Mouse (Mus musculus): ENCODE measurements at regions not wholly inside any gene's neighbourhood (a gene's known extent, or its start where the extent isn't known, plus 50 kb on each side); places are given as distances from the start of the nearest gene placed in this dataset.

DNA sequence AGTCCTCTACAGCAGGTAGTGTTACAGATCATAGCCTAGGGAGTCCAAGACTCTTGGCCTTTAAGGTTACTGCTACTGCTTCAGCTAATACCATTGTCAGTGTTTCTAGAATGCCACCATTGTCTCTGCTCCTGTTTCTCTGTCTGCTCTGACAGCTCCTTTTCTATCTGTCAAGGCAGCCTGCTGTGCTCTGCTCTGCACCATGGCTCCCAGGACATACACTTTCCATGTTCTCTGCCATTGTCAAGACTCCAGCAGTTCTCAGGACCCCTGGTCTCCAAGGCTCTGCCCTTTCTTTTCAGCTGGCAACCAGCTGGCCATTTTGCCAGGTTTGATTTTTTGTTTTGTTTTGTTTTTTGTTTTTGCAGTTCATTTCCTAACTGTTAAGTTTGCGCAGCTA is 208.7 kb downstream of the Otol1 start:
- DNase-seq, result no peak

- no peak for DNase-seq
Observed at GRCm38 (mm10) chr3:70218757-70219360, 211.4 kb downstream of the Otol1 start.

DNA sequence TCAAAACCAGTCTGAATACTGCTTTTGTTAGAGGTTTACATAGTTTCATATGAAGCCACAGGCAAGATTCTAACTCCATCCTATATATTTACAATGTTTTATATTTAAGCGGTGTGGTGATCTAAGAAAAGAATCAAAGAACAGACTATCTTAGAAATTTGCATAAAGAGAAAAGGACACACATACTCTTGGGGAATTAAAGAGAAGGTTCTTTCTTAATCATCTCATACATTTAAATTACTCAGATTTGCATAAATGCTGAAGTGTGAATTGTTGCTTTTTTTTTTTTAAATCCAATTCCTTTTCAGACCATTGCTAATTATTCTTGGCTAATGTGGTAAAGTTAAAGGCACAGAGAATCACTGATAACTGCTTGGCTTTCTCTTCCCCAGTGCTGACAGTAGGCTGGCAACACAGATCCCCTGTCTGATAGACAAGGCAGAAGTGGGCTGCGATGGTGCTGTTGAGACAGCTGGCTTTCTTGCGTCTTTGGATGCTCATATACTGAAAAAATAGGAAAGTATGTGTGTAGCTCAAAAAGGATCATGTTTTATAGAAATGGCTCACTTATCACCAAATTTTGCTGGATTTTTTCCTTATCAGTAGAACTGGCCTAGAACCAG is 216.1 kb downstream of the Otol1 start:
- no peak for DNase-seq

DNA sequence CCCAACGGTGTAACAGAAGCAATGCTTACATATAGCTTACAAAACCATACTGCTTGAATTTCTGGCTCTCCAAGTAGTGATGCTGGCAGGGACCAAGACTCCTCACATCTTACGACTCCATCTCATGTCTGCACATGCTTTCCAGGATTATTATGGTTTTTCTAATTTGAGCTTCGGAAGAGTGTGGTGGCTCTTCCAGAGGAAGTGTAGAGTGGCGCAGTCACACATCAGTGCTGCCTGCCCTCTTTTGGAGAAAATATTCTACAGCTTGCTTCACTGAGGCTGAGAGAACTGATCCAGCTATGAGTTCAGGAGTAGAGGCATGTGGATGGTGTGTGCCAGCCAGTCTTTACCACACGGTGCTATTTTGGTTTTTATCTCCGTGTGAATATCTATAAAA is 217.4 kb downstream of the Otol1 start:
- no peak for DNase-seq

- no peak for DNase-seq
Observed at GRCm38 (mm10) chr3:70227165-70227564, 219.8 kb downstream of the Otol1 start.

- no peak for DNase-seq
Observed at GRCm38 (mm10) chr3:70248655-70249054, 241.2 kb downstream of the Otol1 start.

DNA sequence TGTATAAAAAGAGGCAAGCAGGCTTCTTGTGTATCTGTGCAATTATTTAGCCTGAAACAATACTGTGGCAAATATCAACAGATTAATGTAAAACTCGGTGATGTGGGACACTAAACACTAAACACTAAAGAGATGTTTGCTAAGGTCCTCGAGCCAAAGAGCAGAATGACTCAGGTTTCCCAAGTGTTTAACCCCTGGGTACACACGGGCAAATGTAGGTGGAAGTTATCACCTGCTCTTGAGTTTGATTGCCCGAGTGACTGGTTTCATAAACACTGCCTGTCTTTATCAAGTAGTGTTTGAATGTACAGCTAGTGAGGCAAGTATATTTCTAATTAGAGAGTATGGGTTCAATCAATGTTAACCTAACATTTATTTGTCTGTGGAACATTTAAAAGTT is 242.5 kb downstream of the Otol1 start:
- DNase-seq, result no peak

GRCm38 (mm10) chr3:70250733-70251132 is 243.3 kb downstream of the Otol1 start:
- no peak for DNase-seq

DNA sequence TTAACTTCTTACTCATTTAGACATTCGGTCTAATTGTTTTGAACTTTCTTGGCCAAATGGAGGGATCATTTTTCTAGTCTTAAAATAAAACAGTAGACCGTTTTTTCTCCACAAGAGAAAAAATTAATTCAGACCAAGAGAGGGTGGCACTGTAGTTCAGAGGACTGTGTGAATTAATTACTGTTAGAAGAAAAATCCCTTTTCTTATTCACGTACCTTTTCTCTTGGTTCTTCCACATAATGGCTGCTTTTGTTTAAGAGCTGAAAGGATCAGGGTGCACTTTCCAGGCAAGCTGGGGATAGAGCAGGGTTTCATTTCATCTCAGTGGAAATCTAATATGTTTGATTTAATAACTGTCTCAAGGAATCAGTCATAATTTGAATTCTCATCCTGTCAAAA is 255.9 kb downstream of the Otol1 start:
- DNase-seq, result no peak

GRCm38 (mm10) chr3:70288590-70289388 is 281.4 kb downstream of the Otol1 start:
- no peak for DNase-seq

- no peak for DNase-seq
Observed at GRCm38 (mm10) chr3:70307556-70307955, 300.1 kb downstream of the Otol1 start.

DNA sequence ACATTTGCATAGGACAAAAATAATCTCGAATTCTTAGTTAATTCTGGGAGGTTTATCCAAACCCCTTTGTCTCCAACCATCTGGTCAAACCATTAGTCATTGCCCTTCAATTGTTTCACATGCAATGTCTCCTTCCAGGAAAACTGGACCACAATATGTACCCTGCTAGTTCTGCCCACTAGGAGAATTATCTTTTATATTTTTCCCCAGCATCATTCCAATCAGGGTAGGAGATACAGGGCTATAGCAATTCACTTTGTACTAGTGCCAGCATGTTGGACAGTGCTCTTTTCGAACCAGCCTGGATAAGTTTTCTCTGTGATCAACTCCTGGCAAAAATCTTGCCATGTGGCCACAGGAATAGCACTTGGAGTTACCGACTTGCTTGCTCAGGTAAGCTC is 300.6 kb downstream of the Otol1 start:
- DNase-seq, result no peak

DNA sequence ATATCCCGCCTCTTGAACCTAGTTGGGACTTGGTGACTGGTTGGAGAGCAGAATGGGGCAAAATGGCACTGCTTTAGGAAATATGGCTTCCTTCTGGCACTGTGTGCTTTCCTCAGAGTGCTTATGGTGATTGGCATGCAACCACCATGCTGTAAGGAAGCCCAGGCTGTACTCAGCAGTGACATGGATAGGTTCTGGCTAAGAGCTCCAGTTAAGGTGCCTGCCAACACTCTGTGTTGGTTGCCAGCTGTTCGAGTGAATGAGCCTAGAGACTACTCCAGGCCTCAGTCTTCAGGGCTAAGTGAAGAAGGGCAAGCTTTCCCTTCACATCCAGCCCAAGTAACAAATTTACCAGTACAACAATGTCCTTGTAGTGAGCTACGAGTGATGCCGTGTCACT is 301.9 kb downstream of the Otol1 start:
- DNase-seq, result no peak

DNA sequence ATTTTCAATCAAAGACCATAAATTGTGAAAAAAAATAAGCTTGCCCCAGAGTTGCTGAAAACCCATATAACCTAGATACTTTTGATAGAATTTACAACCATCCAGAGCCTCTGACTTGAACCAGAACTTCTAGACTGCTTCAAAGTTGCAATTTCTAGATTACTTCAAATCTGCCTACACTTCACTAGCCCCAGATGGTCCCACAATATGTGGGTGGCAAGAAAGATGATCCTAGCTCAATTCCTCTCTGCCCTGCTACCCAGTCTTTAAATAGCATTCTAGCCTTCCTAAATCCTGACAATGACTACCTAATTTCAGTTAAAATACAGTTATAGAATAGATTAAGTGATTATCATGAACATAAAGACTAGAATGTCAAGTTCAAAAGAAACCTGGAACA is 303.6 kb downstream of the Otol1 start:
- no peak for DNase-seq

DNA sequence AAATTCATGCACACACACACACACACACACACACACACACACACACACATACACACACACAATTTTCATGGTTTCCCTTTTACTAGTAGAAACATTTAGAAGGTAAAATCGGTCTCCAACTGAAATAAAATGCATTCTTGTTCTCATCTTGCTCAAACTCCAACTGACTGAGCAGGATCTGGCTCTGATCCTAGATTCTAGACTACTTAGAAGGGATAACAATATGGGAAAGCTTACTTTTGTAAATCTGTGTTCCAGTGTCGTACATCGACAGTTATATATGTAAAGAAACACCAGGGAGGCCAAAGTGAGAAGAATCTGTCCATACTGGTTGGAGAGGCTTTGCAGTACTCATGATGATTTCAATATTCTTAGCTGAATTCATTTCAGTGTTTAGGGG is 304.6 kb downstream of the Otol1 start:
- no peak for DNase-seq

DNA sequence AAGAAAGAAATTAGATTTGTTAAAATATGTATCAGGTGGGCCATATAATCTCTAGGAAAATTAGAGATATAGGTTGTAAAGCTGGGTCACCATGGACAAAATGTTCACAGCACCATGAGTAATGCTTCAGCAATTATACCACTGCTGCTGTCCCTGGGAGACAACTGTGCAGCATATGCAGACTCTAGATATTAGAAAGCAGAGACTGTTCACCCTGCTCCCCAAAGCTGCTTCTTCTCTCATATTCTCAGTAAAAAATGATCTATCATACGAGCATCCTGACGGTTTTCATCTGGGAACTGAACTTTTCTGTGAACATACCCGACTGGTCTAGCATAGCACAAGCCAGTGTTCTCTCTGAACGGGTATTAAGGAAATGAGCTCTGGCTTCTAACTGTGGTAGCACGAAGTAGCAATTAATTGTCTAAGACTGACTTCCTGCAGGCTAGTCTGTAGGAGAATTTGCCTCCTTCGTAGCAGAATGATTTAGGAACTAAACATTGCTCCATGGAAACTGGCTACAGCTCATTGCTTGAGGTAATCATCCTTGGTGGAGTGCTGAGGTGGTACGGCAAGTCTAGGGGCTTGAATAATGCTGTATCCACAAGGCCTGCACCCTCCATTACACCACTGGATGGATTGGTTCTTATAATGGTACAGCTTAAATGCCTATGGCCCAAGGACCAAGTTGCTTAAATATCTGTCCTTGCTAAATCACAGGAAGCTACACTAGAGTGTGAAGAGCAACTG is 305.9 kb downstream of the Otol1 start:
- DNase-seq, result no peak

- DNase-seq, result no peak
Observed at GRCm38 (mm10) chr3:70314239-70314638, 306.8 kb downstream of the Otol1 start.

DNA sequence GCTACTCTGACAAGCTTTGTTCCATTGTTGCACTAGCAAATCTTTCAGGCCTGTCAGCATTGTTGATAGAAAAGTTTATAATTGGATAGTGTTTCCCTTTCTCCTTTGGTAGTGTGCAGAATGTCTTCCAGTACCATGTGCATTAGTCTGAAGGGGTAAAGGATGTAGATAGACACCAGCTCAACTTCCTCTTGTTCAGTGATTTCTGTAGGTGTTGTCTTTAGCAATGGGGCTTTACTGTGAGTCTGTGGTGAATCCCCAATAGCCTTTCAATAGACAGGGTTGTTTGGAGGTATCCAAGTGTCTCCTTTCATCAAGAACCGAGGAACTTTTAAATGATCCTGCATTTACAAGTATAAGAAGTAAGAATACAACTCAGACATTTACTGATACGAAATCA is 311.0 kb downstream of the Otol1 start:
- no peak for DNase-seq

- DNase-seq, result no peak
Observed at GRCm38 (mm10) chr3:70319139-70319538, 311.7 kb downstream of the Otol1 start.

DNA sequence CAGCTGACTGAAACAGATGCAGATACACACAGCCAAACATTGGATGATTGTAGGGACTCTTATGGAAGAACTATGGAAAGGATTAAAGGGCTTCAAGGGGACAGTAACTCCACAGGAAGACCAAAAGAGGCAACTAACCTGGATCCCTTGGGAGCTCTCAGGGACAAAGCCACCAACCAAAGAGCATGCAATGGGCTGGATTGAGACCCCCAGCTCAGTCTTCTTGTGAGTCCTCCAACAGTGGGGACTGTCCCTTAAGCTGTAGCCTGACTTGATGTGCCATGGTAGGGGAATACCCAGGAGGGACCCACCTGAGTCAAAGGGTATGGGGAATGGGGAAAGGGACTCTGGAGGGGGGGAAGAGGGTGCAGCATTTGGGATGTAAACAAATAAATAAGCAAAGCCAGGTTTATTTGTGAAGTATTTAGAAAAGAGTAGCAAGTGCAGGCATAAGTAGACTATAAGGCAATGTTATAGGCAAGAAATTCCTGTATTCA is 313.8 kb downstream of the Otol1 start:
- DNase-seq, result no peak

DNA sequence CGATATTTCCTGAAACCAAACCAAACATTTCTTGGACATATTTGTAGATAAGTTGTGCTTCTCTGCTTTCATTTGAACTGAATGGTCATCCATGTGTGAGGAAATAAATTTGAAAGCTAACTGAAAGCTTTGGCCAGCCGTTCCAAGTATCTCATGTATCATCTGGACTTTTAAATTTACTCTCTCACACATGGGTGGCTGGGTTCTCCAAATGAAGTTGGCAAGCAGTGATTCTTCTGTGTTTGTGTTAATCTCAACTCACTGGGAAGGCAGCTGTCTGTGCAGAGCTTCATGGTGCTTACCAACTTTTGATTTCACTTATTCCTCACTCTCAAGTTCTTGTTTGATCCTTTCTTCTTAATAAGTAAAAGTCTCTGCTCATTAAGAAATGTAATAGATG is 317.3 kb downstream of the Otol1 start:
- DNase-seq, result no peak
